Mouse (Mus musculus) embryo, embryonic 10.5 days (tissue): ENCODE measurements around the gene Tagap1.
"Not testable (repeated sequence)": the region's sequence is repeated elsewhere in the genome, so short reads cannot be mapped to it uniquely, and the experiment has no call there.

ENCODE experiments used
- DNase-seq: peaks from one replicate; pipeline ENCODE4 v3.0.0-alpha.2; 2015; ENCODE audit warnings: low spot score

Tagap1 gene

DNA sequence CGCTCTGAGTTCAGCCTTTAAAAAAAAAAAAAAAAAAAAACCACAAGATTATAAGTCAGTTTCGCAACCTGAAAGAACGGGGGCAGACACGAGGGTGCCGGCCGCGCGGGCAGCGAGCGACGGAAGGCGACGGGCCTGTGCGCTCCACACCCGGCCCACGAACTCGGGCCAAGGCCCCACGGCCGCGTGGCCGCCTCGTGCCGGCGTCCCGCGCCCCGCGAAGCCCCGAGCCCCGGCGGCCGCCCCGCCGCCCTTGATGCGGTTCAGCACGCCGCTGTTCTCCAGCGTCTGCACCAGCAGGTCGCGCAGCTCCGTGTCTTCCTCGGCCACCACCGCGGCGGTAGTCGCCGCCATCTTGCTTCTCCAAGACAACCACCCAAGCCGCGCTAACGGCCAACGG is at the start of gene Tagap1:
Gene Tagap1 (minus strand): TSS at position 381 of the 400 bp plus-strand sequence.
- DNase-seq = not testable (repeated sequence)

- DNase-seq = not testable (repeated sequence)
Observed at GRCm38 (mm10) chr17:7009901-7010300, 48.9 kb upstream of the Tagap1 start.

- DNase-seq = not testable (repeated sequence)
Observed at GRCm38 (mm10) chr17:7009440-7009839, 48.5 kb upstream of the Tagap1 start.

DNA sequence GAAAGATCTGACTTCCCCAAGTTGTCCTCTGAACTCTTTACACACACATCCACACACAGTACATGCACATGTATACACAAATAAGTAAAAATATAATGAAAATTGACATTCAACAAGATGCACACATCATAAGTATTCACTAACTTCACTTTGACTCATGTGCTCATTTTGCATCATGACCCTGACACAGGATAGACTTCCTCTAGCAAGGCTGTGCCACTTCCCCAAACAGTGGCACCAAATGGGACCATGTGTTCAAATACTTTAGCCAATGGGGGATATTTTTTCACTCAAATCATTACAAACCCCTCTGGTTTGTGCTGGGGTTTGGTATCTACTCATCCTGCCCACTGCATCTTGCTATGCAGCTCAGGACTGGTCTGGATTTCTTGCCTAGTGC is 47.9 kb upstream of the Tagap1 start:
- not testable (repeated sequence) for DNase-seq

GRCm38 (mm10) chr17:7005646-7006045 is 44.7 kb upstream of the Tagap1 start:
- not testable (repeated sequence) for DNase-seq

DNA sequence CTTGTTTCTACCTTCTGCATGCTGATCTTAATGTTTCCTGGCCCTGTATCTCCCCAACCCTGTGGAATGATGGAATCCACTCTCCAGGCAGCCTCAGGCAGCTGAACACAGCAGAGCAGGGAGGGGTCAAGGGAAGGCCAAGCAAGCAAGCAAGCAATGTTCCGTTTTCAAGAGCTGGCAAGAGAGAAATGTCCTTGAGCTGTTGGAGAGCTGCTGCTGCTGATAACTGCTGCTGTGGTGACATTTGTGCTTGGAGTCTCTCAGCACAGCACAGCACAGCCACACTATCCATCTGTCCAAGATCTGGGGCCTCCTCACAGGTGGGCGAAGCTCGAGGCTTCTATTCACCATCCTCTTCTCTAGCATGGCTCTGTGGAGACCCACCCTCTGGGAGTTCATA is 42.4 kb upstream of the Tagap1 start:
- not testable (repeated sequence) for DNase-seq

GRCm38 (mm10) chr17:7001790-7002585 is 41.0 kb upstream of the Tagap1 start:
- not testable (repeated sequence) for DNase-seq

DNA sequence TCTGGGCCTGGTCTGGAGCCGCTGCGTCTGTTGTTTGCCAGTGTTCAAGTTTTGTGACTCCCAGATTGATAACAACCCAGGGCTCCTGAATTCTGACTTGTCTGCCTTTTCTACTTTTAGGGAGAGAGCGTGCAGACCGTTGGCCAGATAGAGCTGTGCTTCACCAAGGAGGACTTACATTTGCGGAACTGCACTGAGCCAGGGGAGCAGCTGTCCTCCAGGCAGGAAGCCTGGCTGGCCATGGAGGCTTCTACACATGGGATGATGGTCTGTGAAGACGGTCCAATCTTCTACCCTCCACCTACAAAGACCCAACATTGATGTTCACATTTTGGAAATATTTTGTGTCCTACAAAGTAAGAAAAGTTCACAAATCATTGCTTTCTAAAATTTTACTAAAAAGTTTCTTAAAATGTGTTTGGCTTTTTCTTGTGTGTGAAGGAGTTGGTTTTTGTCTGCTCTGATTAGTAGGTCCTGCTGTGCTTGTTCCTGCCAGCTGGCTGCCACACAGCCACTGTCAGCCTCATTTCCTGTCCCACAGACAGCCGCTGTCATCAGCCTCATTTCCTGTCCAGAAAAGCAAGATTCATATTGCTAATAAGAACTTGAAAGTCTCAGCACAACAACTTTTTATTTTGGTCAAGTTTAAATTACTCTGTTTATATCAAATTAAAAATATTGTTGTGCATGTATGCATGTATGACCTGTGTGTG is 37.0 kb upstream of the Tagap1 start:
- DNase-seq = not testable (repeated sequence)

GRCm38 (mm10) chr17:6996826-6997225 is 35.9 kb upstream of the Tagap1 start:
- not testable (repeated sequence) for DNase-seq

DNA sequence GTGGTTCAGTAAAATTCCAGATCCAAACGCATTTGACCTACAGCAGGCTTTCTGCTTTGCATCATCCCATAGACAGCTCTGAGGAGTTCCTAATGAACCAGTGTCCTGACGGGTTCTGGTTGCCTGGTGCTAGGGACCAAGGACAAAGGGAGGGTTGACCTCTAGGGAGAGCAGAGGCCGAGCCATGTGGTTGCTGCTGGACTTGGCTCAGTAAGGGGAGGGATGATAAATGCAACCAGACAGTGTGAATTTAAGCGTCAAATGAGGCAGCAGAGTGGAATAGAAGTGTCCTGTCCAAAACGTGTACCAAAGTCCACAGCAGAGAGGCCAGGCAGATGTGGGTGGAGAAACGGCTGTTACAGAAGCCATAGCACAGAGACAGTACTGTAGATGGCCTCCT is 34.5 kb upstream of the Tagap1 start:
- DNase-seq = not testable (repeated sequence)

GRCm38 (mm10) chr17:6986118-6986517 is 25.2 kb upstream of the Tagap1 start:
- DNase-seq = not testable (repeated sequence)

- not testable (repeated sequence) for DNase-seq
Observed at GRCm38 (mm10) chr17:6980144-6980543, 19.2 kb upstream of the Tagap1 start.

- DNase-seq = peak; percentile 9
Observed at GRCm38 (mm10) chr17:6979380-6979779, 18.4 kb upstream of the Tagap1 start.

GRCm38 (mm10) chr17:6978287-6979248 is 17.6 kb upstream of the Tagap1 start, which contains the start of gene Gm49721:
TSS of gene Gm49721 (plus strand) at chr17:6978904.
- DNase-seq = peak; percentile 45

DNA sequence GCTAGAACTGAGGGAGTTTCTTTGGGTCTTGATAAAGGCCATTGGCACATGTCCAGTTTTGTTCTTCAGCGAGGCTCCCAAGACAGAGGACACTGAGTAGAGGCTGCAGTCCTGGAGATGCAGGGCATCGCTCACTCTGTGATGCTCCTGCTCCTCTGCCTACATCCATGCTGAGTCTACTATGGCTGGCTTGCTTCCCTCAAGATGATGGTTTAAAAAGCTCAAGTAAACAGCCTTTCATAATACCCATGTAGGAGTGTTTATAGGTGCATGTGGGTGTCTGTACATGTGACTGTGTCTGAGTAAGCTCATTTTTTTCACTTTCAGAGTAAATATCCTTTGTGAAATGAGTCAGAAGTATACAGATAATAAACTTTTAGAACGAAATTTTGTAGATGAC is 14.0 kb upstream of the Tagap1 start:
- DNase-seq = not testable (repeated sequence)

DNA sequence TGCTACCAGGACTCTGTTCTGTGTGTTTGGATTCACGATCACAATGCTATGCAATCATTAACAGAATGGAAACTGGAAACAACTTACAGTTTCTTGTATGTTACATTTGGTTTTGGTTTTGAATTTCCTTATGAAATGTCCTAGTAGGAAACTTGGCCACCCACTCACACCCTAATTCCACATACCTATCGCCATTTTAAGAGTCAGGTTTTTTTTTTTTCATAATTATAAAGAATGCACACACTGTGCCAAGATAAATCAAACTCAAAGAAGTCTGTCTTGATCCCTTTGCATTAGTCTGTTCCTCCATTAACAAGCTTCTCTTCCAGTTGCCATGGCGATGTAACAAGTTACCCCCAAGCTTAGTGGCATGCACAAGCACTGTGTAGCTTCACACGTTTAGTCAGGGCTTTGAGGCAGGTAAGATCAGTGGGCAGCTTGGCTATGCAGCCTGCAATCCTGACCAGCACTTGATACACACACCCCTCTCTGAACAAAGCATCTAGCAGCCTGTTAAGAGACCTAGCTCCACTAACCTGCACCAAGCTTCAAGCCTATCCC is 12.0 kb upstream of the Tagap1 start:
- DNase-seq = not testable (repeated sequence)

GRCm38 (mm10) chr17:6971238-6971637 is 10.3 kb upstream of the Tagap1 start:
- not testable (repeated sequence) for DNase-seq

GRCm38 (mm10) chr17:6970334-6970733 is 9.4 kb upstream of the Tagap1 start, which contains the start of gene Rnaset2b:
TSS of gene Rnaset2b (plus strand) at chr17:6970634.
- DNase-seq = not testable (repeated sequence)

DNA sequence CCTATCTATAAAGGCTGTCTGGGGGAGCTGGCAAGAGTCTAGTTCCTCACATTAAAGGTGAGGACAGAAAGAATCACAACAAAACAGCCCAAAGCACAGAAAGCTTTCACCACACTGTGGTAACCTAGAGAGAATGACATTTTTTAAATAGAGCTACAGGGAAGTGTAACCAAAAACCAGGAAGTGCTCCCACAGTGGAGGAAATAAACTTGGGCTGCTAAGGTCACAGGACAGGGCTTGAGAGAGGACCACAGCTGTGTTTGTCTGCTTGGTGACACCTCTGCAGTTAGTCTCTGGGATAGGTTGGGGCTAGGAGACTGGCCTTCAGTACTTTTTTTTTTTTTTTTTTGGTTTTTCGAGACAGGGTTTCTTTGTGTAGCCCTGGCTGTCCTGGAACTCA is 6.7 kb upstream of the Tagap1 start:
- not testable (repeated sequence) for DNase-seq

DNA sequence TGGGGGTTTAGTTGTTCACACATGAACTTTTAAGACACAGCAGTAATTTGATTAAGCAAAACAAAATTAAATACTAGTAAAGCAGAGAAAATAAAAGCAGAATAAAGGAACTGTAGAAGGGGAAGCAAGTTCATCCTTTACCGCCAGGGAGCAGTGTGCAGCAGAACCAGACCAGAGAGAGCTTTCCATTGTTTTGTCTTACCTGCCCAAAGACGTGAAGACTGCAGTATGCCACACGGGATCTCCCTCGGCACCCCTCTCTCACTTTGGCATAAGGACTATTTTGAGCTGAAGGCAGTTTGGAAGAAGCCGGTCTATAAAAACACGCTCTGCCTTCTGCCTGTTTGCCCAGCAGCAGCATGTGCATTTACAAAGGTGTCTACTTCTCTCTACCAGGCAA is 4.4 kb upstream of the Tagap1 start:
- peak; percentile 30 for DNase-seq

- not testable (repeated sequence) for DNase-seq
Observed at GRCm38 (mm10) chr17:6962936-6963335, 2.0 kb upstream of the Tagap1 start.
